Mouse (Mus musculus) lung, postnatal 10 days (tissue): ENCODE measurements around the gene Clic1.
A peak's percentile ranks its signal among the peaks of the same experiment; 100 is the strongest.

Experiments
- DNase-seq: peaks from one replicate; pipeline ENCODE4 v3.0.0; 2021

Clic1 gene

DNA sequence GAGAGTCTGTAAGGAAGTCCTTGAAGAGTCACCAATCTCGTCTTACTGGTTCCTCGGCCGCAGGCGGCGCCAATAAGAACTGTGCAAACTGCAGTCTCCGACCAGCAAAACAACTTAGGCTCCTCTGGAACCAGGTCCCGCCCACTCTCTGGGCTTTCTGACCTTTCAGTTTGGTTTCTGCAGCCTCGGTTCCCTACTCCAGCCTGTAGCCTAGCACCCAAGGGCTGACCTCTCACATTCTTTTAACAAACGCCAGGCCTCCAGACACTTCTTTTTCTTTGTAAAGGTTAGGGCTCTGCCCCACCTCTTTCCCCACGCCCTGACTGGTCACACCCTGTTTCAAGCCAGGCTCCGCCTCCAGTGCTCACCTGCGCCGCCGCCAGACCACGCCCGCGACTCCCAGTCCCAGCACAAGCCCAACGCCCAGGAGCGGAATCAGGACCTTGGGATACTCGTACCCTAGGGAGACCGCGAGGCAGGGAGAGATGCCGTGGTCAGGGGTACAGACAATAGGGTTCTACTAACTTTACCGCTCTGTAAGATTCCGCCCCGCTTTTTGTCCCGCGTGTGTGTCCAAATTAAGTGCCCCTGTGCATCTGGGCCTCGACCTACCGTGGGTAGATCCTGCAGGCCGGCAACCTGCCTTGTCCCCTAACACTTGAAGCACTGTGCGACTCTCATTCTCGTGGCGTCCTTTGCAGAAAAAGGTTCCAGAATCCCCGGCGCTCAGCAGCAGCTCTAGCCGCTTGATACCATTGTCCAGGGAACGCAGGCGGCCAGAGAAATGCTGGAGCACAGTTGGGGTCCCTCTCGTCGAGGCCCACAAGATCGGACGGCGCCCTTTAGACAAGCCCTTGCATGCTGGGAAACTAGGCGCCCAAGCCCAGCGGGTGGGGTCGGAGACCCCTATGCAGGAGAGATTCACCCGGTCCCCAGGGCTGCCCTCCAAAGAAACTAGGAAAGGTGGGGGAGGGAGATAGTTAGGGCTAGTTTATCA is 15.5 kb downstream of the Clic1 start, which contains the start of gene Ly6g6c:
Gene Ly6g6c, plus strand, starts transcription at position 438 of the 997 bp plus-strand sequence.
- peak; percentile 88 for DNase-seq

DNA sequence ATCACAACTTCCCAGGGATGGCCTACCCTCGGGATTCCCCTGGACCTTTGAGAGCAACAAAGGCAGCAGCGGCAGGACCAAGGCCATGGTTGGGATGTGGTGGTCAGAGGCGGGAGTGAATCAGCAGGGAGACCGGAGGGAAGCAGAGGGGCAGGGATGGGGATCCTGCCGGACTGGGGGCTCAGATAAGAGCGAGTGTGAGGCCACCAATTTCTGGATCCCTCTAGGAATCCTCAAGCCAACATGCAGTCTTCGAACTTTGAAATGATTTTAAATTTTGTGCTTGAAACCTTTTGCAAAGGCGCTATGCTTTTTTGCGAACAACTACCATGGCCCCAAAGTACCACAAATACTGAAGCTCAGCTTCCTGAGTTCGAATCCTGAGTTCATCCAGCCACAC is 16.3 kb downstream of the Clic1 start, which contains the start of gene Mpig6b:
Gene Mpig6b, minus strand, starts transcription at position 101 of the 400 bp plus-strand sequence.
- DNase-seq: no peak

- no peak for DNase-seq
Observed at GRCm38 (mm10) chr17:35068213-35068914, 18.6 kb downstream of the Clic1 start.

DNA sequence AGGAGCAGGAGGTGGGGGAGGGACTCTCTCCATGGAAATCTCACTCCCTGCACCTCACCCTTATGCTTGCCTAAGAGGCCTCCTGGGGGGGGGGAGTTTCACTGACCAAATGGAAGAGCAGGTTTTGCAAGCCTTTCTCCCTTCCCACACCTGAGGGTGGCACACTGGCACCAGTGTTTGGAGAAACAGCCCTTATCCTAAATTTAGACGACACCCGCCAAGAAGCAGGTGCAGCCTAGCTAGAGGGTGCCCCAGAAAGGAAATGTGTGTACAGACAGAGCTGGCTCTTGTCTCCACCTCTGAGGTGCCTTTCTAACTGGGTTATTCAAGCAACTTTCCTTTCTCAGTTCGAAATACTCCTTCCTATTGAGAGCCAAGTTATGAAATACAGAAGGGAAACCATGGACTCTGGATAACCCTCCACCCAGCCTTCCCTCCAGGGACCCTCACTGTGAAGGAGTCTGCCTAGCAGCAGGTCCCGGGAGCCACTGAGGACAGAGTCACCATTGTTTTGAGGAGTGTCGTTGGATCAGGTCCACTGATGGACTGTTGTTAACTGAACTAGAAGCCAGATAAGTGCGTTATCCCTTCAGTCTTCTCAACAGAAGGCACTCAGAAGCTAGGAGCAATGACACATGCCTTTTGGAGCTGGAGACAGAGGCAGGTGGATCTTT is 20.9 kb downstream of the Clic1 start:
- DNase-seq: peak; percentile 55

- DNase-seq: no peak
Observed at GRCm38 (mm10) chr17:35071454-35071853, 21.7 kb downstream of the Clic1 start.

DNA sequence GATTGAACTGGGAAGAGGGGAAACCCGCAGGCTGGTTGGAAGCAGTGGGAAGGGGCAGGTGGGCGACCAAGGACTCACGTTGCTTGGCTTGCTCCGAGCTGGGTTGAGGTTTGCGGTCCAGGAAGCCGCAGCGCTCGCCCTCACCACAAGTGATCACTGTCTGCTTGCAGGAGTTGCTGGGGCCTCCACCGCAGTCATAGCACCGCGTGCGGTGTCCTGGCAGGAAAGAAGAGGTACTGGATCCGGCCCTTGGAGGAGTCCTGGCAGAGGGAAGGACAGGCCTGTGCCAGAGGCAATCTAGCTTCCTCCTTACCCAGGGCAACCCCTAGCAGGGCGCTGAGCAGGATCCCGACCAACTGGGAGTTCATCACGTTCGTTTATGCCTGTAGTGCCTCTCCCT is 24.3 kb downstream of the Clic1 start:
- no peak for DNase-seq

GRCm38 (mm10) chr17:35076507-35077176 is 26.9 kb downstream of the Clic1 start, which contains the start of gene Ly6g6e:
Gene Ly6g6e (plus strand): TSS chr17:35076902.
- no peak for DNase-seq

DNA sequence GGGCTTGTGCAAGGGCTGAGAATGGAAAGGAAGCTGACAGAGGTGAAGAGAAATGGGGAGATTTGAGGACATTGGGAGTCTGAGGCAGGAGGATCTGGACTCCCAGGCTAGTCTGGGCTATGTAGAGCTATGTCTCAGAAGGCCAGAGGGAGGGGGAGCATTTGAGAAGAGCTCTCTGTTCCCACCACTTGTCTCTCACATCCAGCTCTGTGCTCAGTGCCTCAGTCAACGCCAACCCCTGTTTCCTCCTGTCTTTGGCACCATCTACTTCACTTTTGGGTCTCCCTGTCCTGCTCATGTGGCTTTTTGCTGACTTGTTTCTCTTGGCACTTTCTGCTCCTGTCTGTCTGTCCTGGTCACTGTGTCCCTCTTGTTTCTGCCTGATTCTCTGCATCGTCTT is 27.5 kb downstream of the Clic1 start:
- DNase-seq: no peak

DNA sequence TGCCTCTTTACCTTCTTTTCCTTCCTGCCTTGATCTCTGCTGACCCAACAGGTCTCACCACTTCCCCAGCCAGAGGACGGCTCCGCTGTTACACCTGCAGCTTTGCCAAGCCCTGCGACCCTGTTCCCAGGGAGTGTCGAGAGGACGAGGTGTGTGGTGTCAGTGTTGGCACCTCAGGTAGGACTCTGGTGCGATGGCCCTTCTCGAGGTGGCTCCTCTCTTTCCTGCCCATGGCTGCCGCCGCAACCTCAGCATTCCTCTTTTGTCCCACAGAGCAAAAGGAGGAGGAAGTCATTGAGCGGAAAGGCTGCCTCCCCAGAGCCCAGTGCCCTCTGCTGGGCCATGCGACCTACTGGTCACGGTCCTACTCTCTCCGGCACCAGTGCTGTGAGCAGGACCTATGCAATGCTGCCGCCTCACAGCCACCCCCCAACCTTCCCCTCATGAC is 28.0 kb downstream of the Clic1 start, which contains the start of gene Ly6g6d:
Gene Ly6g6d, minus strand, starts transcription at position 280 of the 448 bp plus-strand sequence.
- peak; percentile 82 for DNase-seq

GRCm38 (mm10) chr17:35079778-35080177 is 30.0 kb downstream of the Clic1 start:
- DNase-seq: no peak

GRCm38 (mm10) chr17:35080248-35080647 is 30.5 kb downstream of the Clic1 start:
- no peak for DNase-seq

GRCm38 (mm10) chr17:35080710-35081109 is 30.9 kb downstream of the Clic1 start:
- DNase-seq: no peak

DNA sequence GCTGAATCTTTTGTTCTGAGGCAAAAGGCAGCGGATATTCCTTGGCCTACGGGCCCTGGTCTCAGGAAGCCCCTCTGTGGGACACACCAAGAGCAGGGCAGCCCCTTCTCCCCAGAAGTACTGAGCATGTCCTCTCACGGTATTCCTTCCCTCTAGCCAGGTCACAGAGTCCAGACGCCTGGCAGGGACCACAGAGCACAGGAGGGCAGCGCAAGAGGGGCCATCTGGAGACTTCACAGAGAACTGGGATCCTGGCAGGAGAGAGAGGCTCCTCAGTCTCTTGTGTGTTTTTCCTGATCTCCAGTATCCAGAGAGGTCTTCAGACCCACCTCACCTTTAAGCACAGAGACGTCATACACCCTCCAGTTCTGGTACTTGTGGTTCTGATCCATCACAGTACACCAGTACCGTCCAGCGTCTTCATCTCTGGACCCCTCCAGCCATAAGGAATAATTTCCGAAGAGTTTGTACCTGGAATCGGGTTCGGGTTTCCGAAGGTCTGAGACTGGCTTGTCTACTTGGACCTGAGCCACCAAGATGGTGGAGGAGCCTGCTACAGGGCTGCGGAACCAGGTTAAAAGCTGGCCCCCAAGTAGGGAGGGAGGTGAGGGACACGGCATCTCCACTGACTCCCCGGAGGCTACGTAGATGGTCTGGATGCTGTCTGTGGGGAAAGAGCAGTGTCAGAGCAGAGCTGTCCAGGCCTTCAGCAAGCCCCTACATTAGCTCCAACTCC is 33.2 kb downstream of the Clic1 start:
- DNase-seq: no peak

DNA sequence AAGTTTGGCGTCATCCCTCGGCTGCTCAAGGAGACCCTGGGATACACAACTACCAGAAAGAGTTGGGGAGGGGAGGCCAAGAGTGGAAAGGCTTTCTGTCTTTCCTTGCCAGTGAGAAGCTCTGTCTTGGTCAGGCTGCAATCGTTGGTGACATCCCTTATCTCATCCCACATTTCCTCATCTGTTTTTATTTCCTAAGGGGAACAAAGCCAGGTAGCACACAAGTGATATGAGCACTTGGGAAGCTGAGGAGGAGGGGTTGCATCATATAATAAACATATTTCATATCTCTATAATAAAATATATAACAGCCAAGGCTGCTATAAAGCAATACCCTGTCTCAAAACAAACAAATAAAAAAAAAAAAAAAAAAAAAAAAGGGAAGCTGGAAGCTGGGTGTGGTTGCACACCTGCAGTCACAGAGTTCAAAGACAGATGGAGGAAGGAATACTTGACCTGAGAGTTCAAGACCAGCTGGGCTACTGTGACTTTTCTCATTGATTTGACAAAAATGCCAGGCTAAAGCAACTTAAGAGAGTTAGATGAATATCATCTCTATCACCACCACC is 34.2 kb downstream of the Clic1 start:
- no peak for DNase-seq

- DNase-seq: no peak
Observed at GRCm38 (mm10) chr17:35085208-35085865, 35.6 kb downstream of the Clic1 start, which contains the start of gene Ly6g6f. Gene Ly6g6f (minus strand): TSS chr17:35085610.

GRCm38 (mm10) chr17:35088151-35088550 is 38.4 kb downstream of the Clic1 start:
- no peak for DNase-seq

- peak; percentile 96 for DNase-seq
Observed at GRCm38 (mm10) chr17:35088825-35089644, 39.3 kb downstream of the Clic1 start, which contains the start of gene Abhd16a. Gene Abhd16a (plus strand): TSS chr17:35089263.

DNA sequence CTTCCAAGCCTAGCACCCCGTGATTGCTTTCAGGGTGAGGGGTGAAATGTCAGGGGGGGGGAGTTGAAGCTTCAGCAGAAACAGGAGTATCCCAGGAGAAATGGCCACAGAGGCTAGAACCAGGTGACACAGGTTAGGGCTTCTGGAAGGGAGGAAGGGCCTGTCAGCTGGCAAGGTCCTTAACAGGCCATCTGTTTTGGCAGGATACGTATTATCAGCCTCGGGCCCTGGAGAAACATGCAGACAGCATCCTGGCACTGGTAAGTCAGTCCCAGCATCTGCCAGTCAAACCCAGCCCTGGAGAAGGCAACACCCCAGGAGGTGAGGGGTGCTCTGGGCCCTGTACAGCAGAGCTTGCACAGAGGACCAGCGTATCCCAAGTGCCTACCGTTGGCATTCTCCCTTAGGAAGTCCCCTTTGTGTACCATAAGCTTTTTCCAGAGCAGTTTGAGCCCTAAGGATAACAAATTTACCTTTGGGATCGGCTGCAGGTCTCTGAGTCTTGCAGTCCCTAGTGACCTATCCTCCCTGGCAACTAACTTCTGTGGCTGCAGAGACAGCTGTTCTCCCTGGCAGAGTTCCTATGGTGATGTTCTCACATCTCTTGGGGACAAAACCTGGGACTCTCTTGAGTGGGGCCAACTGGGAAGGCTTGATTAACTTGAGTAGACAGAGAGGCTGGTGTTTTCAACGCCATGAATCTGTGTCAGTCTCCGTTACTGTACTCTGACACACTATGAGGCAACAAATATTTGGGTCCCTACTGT is 40.6 kb downstream of the Clic1 start:
- DNase-seq: no peak
